Mouse (Mus musculus): ENCODE results near the gene Map3k10.

DNA sequence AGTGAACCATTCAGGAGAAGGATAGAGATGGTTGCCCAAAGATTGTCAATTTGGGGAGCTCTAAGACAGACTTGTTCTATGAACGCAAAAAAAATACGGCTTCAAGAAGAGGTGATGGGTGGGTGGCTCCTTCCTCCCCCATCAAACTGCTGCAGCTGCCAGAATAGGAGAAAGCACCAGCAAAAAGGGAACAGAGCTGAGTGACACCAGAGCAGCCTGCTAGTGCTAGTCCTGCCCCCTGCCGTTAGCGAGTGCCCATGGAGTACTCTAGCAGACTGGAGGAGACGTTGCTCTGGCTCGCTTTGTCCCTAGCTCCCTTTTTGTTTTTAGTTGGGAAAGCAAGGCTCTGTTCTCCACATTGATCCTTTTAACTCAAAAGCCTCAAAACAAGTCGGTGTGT is 36.0 kb upstream of the Map3k10 start:
- TF ChIP-seq CTCF (IDR thresholded peaks at IDR 0.05; ENCODE audit: insufficient read depth, low read length) (no peak), POLR2A (IDR thresholded peaks at IDR 0.05; ENCODE audit: borderline replicate concordance, extremely low read depth, low read depth, low read length) (no peak)
